In genomic region chr9:18298301-18298700, GRCm38 (mm10) we compare ENCODE assay signal across 18 mouse cellular contexts.
"Had no signal": no experiment of that assay in that cellular context is flagged by ENCODE, and none has a peak within 500 bp of the region (broad histone marks: within the 10 kb centered on the region; RNA-seq: fewer than 3 reads in every experiment).

No protein-coding gene starts in this region.

- H3K27ac ChIP-seq: kidney, embryonic 15.5 days; left cerebral cortex, adult 2 months; liver, embryonic 13.5 days; midbrain, embryonic 12.5 days; stomach, postnatal 0 days had no signal

- H3K4me3 ChIP-seq: kidney, embryonic 15.5 days; left cerebral cortex, adult 2 months; liver, embryonic 13.5 days; midbrain, embryonic 12.5 days had no signal

- DNase-seq: kidney, adult 8-10 months; kidney, postnatal 10 days; kidney, postnatal 36 days; layer of hippocampus, postnatal 36 days; liver, embryonic 13.5 days; lung, adult 2 months; lung, postnatal 14 days; lung, postnatal 4 days; right cerebral cortex, adult 18-20 months; right cerebral cortex, postnatal 14 days; right cerebral cortex, postnatal 4 days; thymus, adult 2 months; thymus, postnatal 14 days; thymus, postnatal 4 days had no signal

- H3K27me3 ChIP-seq: kidney, embryonic 15.5 days; liver, embryonic 13.5 days; midbrain, embryonic 12.5 days had no signal

- H3K4me2 ChIP-seq: kidney, embryonic 15.5 days; liver, embryonic 13.5 days; midbrain, embryonic 12.5 days had no signal

- H3K9ac ChIP-seq: kidney, embryonic 15.5 days; liver, embryonic 13.5 days; midbrain, embryonic 12.5 days had no signal

- H3K9me3 ChIP-seq: kidney, embryonic 15.5 days; liver, embryonic 13.5 days; midbrain, embryonic 12.5 days had no signal
